In the genomic region with DNA sequence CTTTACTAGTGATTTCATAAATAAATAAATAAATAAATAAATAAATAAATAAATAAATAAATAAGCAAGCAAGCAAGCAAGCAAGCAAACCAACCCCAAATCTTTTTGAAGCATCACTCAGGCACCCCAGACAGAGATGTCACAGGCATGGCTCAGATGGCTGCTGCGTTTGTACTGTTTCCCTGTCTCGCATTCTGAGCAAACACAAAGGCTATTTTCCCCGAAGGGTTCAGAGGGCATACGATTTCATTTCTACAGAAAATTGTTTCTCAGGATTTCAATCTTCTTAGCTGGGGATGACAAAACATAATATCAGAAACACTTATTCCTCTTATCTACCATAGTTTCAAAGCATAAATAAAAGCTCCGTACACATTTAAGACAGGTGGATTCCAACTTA, we compare ENCODE assay signal across 17 mouse cellular contexts.
"Had no signal": no experiment of that assay in that cellular context is flagged by ENCODE, and none has a peak within 500 bp of the region (broad histone marks: within the 10 kb centered on the region; RNA-seq: fewer than 3 reads in every experiment).

No protein-coding gene starts in this region.

- H3K36me3 ChIP-seq: liver, embryonic 12.5 days; midbrain, embryonic 10.5 days; neural tube, embryonic 13.5 days; neural tube, embryonic 15.5 days; stomach, embryonic 15.5 days had no signal

- H3K9me3 ChIP-seq: liver, embryonic 12.5 days; midbrain, embryonic 10.5 days; neural tube, embryonic 13.5 days; neural tube, embryonic 15.5 days; stomach, embryonic 15.5 days had no signal

- ATAC-seq: liver, embryonic 12.5 days had no signal

- DNase-seq: lung, adult 18-20 months; lung, embryonic 14.5 days; lung, postnatal 10 days; lung, postnatal 4 days; right cerebral cortex, adult 18-20 months; right cerebral cortex, postnatal 25 days; thymus, adult 2 months; thymus, postnatal 25 days; thymus, postnatal 4 days had no signal

- H3K4me2 ChIP-seq: liver, embryonic 12.5 days; lung, embryonic 14.5 days; neural tube, embryonic 13.5 days; neural tube, embryonic 15.5 days; stomach, embryonic 15.5 days had no signal

- H3K4me1 ChIP-seq: liver, embryonic 12.5 days; midbrain, embryonic 10.5 days; neural tube, embryonic 13.5 days; neural tube, embryonic 15.5 days; stomach, embryonic 15.5 days had no signal

- H3K9ac ChIP-seq: liver, embryonic 12.5 days; liver, embryonic 14.5 days; lung, embryonic 14.5 days; neural tube, embryonic 13.5 days; neural tube, embryonic 15.5 days; stomach, embryonic 15.5 days had no signal

- H3K4me3 ChIP-seq: liver, embryonic 12.5 days; midbrain, embryonic 10.5 days; myocyte; neural tube, embryonic 13.5 days; neural tube, embryonic 15.5 days; stomach, embryonic 15.5 days had no signal

- H3K27ac ChIP-seq: liver, embryonic 12.5 days; liver, embryonic 14.5 days; midbrain, embryonic 10.5 days; neural tube, embryonic 13.5 days; neural tube, embryonic 15.5 days; stomach, embryonic 15.5 days; stomach, postnatal 0 days had no signal

- H3K27me3 ChIP-seq: liver, embryonic 12.5 days; neural tube, embryonic 13.5 days; neural tube, embryonic 15.5 days; stomach, embryonic 15.5 days had no signal
